Mouse (Mus musculus) spleen, adult 12 weeks (tissue): Measurements from ENCODE around the gene Gcsam.

ENCODE experiments used
- DNase-seq: peaks from one replicate; pipeline ENCODE4 v3.0.0; 2022; ENCODE audit warnings: low spot score

Gene Gcsam

GRCm38 (mm10) chr16:45651497-45651896 is 41.3 kb downstream of the Gcsam start:
- DNase-seq = no peak

DNA sequence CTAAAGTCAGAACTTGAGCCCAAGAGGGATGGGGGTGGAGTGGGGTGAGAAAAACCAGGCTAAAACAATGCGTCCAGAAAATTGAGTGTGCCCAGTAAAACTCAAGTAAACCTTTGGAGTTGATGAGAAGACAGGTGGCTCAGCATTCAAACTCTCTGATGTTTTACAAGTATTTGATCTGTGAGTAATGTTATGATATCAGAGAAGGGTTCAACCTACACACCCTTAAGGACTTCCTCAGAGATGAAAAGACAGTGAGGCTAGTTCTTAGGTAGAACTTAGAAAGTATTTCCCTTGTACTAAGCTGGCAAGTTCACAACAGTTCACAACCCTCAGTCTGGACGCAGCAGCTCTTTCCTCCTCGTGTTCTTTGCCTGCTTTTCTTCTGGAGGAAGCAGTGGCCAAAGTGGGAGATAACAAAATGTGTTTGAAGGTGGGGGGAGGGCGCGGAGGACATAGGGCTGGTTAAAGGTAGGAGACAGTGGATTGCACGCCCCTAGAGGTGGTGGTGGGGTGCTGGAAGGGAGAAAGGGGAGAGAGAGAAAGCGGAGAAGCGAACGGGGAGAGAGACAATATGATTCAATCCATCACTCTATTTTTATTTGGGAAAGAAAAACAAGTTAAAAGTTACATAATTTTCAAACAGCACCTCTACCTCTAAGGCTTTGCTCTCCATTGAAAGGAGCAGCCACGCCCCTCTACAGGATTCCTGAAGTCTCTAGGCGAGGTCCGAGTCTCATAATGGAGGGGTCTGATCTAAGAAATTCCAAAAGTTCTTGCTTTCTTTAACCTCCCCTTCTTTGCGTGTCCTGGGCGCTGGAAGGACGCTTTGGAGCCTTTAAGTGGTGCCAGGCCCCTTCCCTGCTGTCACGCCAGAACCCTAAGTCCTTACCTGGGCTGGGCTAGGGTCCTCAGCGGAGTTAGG is 43.1 kb downstream of the Gcsam start:
- DNase-seq = no peak

DNA sequence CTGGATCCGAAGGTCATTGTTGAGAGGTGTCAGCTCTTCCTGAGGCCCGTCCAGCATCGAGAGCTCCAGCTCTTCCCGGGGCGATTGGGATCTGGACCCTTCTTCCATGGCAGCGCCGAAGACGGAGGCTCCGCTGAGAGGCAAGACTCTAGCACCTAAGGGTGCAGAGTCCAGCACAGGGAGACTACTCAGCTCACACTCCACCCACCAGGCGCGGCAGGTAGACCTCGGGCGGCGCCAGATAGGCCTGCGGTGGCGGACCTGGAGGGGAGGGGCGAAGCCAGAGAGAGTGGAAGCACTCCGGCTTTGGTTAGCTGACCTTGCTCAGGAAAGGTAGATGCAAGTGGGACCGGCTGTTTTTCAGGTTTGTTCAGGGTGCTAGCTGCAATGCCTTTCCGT is 43.8 kb downstream of the Gcsam start, which contains the start of gene BC016579:
TSS of gene BC016579 (minus strand) at position 135 of the 399 bp plus-strand sequence.
- no peak for DNase-seq

GRCm38 (mm10) chr16:45654465-45654864 is 44.3 kb downstream of the Gcsam start:
- DNase-seq = no peak

DNA sequence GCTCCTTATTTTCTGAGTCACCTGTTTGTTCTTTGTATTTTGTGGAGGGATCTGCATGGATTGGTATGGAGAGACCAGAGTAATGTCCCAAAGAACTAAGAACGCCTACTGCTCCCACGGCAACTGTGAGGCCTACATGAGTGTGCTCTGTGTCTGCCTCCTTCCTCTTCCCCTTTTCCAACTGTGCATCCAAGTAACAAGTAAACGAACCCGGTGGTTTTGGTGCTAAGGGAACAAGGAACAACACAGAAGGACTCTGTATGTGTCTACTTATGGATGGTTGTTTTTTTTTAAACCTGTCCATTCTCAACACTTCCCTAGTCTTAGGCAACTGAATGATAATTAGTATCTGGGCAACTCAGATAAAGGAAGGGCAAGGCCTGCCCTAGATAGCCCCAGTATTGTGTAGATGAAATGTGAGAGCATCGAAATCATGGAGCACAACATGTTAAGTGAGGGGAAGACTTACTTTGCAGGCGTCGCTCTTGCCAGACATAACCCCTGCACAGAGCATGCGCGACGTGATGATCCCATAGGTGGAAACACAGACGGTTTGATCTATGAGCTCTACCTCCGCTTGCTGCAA is 47.5 kb downstream of the Gcsam start:
- no peak for DNase-seq

DNA sequence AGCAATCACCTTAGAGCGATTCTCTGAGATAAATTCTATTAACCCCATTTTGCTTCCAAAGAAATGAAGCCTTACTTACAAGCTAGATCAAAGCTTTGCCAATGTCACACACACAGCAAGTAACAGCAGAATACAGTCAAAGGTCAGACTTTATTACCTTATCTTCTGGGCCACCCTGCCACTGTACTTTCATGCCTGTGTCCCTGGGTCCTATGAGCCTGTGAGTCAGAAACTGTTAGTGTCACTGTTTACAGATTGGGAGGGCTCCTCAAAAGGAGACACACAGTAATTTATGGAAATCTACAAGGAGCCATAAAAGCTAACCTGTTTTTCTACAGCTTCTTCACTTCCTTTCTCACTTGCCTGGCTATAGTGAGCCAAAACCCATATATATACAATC is 48.1 kb downstream of the Gcsam start:
- no peak for DNase-seq

DNA sequence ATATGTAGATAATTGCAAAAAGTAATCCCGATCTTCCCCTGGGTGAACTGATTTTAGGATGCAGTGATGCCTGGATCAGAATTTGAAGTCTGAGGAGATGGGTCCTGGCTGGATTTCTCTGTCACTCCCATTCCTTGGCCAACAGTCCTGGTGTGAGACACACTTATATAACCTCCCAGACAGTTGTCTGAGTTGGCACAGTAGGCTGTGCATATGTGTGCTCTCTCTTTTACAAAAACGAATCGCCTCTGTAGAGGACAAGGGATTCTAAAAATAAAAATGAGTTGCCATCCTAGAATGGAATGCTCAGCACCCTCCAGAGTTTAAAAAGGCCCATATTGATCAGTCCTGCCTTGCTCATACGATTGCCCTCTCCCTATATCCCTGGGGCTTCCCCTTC is 49.4 kb downstream of the Gcsam start:
- DNase-seq = no peak

GRCm38 (mm10) chr16:45662381-45662780 is 52.2 kb downstream of the Gcsam start:
- DNase-seq = no peak

DNA sequence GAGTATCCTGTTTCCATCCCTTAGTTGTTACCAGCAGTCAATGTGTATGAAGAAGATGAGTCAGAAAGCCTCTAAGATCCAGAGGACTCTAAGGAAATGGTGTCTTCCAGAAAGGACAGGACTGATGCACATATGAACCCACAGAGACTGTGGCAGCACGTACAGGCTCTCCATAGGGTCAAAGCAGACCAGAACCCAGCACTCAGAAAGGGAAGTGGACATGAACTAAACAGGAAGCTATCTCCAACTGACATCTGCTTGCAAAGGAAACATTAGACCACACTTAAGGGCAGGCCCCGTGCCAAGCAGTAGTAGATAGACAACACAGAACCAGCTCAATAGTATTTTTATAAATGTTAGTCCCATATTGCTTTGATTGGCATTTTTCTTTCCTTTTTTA is 56.0 kb downstream of the Gcsam start:
- no peak for DNase-seq

- DNase-seq = no peak
Measured at GRCm38 (mm10) chr16:45668178-45668577, 58.0 kb downstream of the Gcsam start.

- DNase-seq = no peak
Measured at GRCm38 (mm10) chr16:45670005-45670404, 59.8 kb downstream of the Gcsam start.
